Mouse (Mus musculus) stomach, embryonic 15.5 days (tissue): Measurements from ENCODE around the gene Klhl29. TPM values are rescaled to one million over a fixed set of nuclear protein-coding genes. Genes with fewer than 3 reads are reported as not detected.

Experiments
- ATAC-seq: fragments of 200-750 bp; cut with Nextera tagmentation; 2 replicates; pipeline ENCODE4 v1.8.0; 2017; ENCODE audit warnings: low read depth, moderate number of reproducible peaks, moderate TSS enrichment; ENCODE audit not compliant: insufficient read depth, low FRiP score
- H3K27ac ChIP-seq: fragments of 300-500 bp; sonication (generic); 2 replicates; pipeline ENCODE4 v1.5.1; 2015; ENCODE audit warnings: mild to moderate bottlenecking, inconsistent platforms
- H3K27me3 ChIP-seq: fragments of 300-500 bp; sonication (generic); replicated peaks from 2 replicates; pipeline ENCODE4 v1.6.1; 2015; ENCODE audit warnings: inconsistent platforms
- H3K36me3 ChIP-seq: fragments of 300-500 bp; sonication (generic); 2 replicates; pipeline ENCODE4 v1.6.1; 2015; ENCODE audit warnings: inconsistent platforms
- H3K4me1 ChIP-seq: fragments of 300-500 bp; sonication (generic); 2 replicates; pipeline ENCODE4 v1.6.1; 2015; ENCODE audit warnings: inconsistent platforms
- H3K4me2 ChIP-seq: fragments of 300-500 bp; sonication (generic); 2 replicates; pipeline ENCODE4 v1.6.1; 2015; ENCODE audit warnings: mild to moderate bottlenecking, inconsistent platforms
- H3K4me3 ChIP-seq: fragments of 300-500 bp; sonication (generic); replicated peaks from 2 replicates; pipeline ENCODE4 v1.5.1; 2015; ENCODE audit warnings: inconsistent platforms
- H3K9ac ChIP-seq: fragments of 300-500 bp; sonication (generic); 2 replicates; pipeline ENCODE4 v1.6.1; 2015; ENCODE audit warnings: inconsistent platforms
- H3K9me3 ChIP-seq: fragments of 300-500 bp; sonication (generic); 2 replicates; pipeline ENCODE4 v1.6.1; 2016; ENCODE audit warnings: inconsistent platforms
- WGBS: fragments of 180-500 bp; shearing (Covaris S2); methylation state at CpG from one replicate; pipeline ENCODE4 v1.1.7; 2015; 5-methylcytosine and 5-hydroxymethylcytosine counted together
- polyA plus RNA-seq: library from polyadenylated mRNA; unstranded; fragments of >200 nt; fragmentation: Nextera tagmentation; extraction: Ambion mirVana; gene quantifications from 2 replicates; pipeline ENCODE4 v1.2.1, GENCODE M21; 2015

Gene Klhl29
- polyA plus RNA-seq, 1 experiment from 2014 or later, result 1.6 TPM

DNA sequence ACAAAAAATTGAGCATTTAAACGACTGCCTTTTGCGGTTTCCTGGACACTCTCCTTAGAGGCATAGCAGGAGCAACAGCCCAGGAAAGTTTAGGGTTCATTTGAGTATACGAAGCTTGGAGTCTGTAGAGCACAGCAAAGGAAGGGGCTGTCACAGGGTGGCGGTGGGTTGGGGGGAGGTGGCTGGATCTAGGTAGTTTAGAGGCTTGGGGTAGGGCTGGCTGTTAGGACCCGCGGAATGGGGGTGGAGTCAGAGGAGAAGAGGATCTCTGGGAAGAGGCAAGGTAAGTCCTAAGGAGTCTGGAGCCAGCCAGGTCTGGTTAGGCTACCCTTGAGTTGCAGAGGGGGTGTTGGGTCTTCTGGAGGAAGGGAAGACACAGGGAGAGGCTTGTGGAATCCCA is 255.2 kb downstream of the Klhl29 start:
- H3K27ac ChIP-seq, result no peak overlapping the region

DNA sequence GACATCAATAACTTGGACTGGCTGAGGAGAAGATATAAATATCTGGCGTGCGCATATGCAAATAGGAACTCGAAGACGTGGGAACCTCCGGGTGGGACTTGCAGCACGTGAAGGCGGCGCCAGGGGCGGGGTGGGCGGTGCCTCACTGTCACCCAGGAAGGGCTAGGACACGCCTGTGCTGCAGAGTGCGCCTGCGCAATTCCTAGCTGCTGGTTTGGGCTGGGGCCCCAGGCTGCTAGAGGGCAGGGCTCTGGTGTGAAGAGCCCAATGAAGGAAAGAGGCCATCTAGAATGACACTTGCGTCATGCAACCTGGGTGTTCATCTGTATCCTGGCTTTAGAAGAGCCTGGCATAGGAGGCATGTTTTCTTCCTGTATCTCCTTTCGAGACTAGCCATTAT is 255.8 kb downstream of the Klhl29 start:
- H3K27ac ChIP-seq, result no peak overlapping the region

More for the DNA sequence above, 255.2 kb downstream of the Klhl29 start:
- Histone ChIP-seq H3K4me3 (peak overlapping the region; percentile 27), H3K9ac (peak overlapping the region; percentile 6; the same call in 1 of the 2 replicates), H3K36me3 (no peaks in the 10 kb centered on the region), H3K9me3 (no peaks in the 10 kb centered on the region), H3K4me2 (peak overlapping the region; percentile 46), H3K27me3 (no peaks in the 10 kb centered on the region), H3K4me1 (peaks cover 8% of the 10 kb centered on the region; the same call in 1 of the 2 replicates)
- 47% methylated on average over 6 of the region's 6 CpGs for WGBS
- no peak for ATAC-seq

DNA sequence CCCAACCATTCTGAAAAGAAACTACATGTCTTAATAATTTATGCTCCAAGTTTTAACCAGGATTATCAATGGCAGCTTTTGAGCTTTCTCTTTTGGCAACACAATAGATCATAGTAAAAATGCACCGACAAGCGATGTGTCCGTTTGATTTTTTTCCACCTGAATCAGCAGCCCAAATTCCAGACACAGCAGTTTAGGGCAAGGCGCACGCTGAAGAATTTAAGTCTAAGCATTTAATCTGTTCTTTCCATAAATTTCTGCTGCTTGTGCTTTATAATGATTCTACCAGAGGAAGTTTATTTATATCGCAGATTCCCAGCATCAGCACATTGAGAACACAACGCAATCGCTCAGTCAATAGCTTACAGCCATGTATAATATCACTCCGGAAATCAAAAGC is 256.2 kb downstream of the Klhl29 start:
- H3K36me3 ChIP-seq, result no peaks in the 10 kb centered on the region
- ATAC-seq, result 0 out of 2 replicates have a peak, but pooled peaks have one; percentile 6
- H3K9ac ChIP-seq, result no peak overlapping the region
- peak overlapping the region; percentile 27 for H3K4me3 ChIP-seq
- WGBS, result 35% methylated on average over 9 of the region's 9 CpGs
- H3K9me3 ChIP-seq, result no peaks in the 10 kb centered on the region
- H3K27me3 ChIP-seq, result no peaks in the 10 kb centered on the region
- peak overlapping the region; percentile 46 for H3K4me2 ChIP-seq
- peaks cover 8% of the 10 kb centered on the region; the same call in 1 of the 2 replicates for H3K4me1 ChIP-seq
- H3K27ac ChIP-seq, result no peak overlapping the region

More for the DNA sequence above, 255.8 kb downstream of the Klhl29 start:
- Histone ChIP-seq H3K9ac (no peak overlapping the region), H3K4me2 (peak overlapping the region; percentile 46), H3K9me3 (no peaks in the 10 kb centered on the region), H3K36me3 (no peaks in the 10 kb centered on the region), H3K4me1 (peaks cover 8% of the 10 kb centered on the region; the same call in 1 of the 2 replicates), H3K4me3 (peak overlapping the region; percentile 27), H3K27me3 (no peaks in the 10 kb centered on the region)
- peak; percentile 91 for ATAC-seq
- 14% methylated on average over 15 of the region's 15 CpGs for WGBS

DNA sequence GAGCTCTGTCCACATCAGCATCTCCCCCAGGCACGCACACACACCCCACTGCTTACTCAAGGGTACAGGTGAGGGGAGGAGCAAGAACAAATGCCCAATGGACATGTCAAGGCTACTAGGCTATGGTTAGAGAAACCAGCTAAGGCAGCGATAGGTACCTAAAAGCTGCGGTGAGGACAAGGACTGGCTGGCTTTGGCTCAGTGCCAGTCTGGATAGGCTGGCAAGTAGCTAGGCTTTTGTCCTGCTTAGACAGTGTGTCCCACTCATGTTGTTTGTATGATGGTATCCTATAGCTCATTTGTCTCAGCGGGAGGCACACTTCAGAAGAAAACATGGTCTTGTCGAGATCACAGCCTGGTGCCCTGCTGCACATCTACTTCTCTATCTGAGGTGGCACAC is 258.9 kb downstream of the Klhl29 start:
- no peaks in the 10 kb centered on the region for H3K27me3 ChIP-seq
- no peak overlapping the region for H3K4me2 ChIP-seq
- no peak overlapping the region for H3K9ac ChIP-seq
- H3K36me3 ChIP-seq, result no peaks in the 10 kb centered on the region
- H3K9me3 ChIP-seq, result no peaks in the 10 kb centered on the region
- no peak overlapping the region for H3K27ac ChIP-seq
- ATAC-seq, result no peak
- no peaks in the 10 kb centered on the region for H3K4me1 ChIP-seq
- no peak overlapping the region for H3K4me3 ChIP-seq
- WGBS, result 84% methylated on average over 5 of the region's 5 CpGs

DNA sequence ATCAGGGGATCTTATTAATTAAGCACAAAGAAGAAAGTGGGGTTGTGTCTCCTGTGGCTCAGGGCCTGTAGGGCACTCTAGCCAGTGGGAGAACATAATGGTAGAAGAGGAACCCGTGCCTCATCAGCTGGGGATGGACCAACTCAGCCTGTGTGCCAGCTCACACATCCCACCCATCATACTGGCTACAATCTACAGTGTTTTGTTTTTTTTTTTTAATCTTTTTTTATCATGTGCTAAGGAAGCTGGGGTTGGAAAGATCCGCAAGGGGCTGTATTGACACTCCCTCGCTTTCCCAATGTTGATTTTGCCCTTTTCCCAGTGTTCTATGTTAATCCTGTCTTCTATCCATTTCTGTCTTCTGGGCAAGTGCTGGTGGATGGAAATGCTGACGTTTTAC is 260.9 kb downstream of the Klhl29 start:
- Histone ChIP-seq H3K4me1 (no peaks in the 10 kb centered on the region), H3K27me3 (no peaks in the 10 kb centered on the region), H3K36me3 (no peaks in the 10 kb centered on the region), H3K4me3 (no peak overlapping the region), H3K4me2 (no peak overlapping the region), H3K9me3 (no peaks in the 10 kb centered on the region), H3K27ac (no peak overlapping the region), H3K9ac (no peak overlapping the region)
- ATAC-seq, result no peak
- WGBS, result 67% methylated on average over 4 of the region's 4 CpGs

DNA sequence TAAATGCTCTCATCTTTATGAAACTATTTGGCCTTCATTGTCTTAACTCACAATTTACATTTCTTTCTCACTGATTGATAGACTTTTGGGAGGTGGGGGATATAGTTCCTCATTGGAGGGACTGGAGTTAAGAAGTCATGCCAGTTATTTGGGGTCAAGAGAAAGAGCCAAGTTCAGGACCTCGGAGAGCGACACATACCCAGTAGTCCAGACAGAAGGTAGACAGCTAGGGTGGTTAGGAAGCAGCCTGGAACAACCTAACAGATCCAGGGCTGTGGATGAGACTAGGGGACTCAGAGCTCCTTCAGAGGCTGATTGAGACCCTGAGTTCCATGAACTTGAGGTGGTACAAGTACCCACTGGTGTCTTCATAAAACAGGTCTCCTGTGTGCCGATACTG is 264.1 kb downstream of the Klhl29 start:
- 64% methylated on average over 3 of the region's 3 CpGs for WGBS

DNA sequence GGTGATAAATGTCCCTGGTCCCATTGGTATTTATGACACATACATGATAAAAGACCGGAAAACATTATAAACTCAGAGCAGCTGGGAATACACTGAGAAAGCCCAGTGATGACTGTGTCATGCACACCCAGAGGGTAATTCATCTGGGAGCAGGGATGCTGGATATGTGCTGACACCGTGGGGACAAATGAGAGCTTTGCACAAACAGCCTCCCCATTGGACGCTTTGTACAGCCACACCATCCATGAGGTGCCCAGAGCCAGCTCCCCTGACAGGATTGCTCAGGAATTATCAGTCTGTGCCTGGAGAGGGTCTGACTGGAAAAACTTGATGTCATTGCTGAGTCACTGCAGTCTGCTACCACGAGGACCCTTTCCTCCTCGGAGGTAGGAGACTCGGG is 266.9 kb downstream of the Klhl29 start:
- no peaks in the 10 kb centered on the region for H3K9me3 ChIP-seq
- WGBS, result 42% methylated on average over 6 of the region's 6 CpGs
- no peak for ATAC-seq
- H3K4me2 ChIP-seq, result no peak overlapping the region
- no peaks in the 10 kb centered on the region for H3K27me3 ChIP-seq
- no peak overlapping the region for H3K9ac ChIP-seq
- no peaks in the 10 kb centered on the region for H3K36me3 ChIP-seq
- peaks cover 5% of the 10 kb centered on the region; the same call in 1 of the 2 replicates for H3K4me1 ChIP-seq
- H3K4me3 ChIP-seq, result no peak overlapping the region
- H3K27ac ChIP-seq, result no peak overlapping the region

More for the DNA sequence above, 264.1 kb downstream of the Klhl29 start:
- Histone ChIP-seq H3K4me2 (no peak overlapping the region), H3K27me3 (no peaks in the 10 kb centered on the region), H3K4me3 (no peak overlapping the region), H3K9ac (no peak overlapping the region), H3K9me3 (no peaks in the 10 kb centered on the region), H3K27ac (no peak overlapping the region), H3K4me1 (peaks cover 5% of the 10 kb centered on the region; the same call in 1 of the 2 replicates), H3K36me3 (no peaks in the 10 kb centered on the region)
- no peak for ATAC-seq

DNA sequence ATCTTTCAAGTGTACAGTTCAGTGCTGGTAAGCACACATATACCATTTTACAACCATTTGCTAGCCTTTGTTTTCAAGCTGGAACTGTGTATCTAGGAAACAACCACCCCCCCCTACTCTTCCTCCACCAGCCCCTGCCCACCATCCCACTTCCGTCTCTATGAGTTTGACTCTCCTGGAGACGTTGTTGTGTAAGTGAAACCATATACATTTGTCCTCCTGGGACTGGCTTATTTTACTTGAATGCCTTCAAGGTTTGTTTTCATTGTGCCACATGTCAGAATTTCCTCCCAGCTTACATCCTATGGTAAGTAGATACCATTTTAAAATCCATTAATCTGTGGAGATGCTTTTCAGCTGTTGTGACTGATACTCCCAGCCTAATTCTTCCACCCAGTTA is 267.7 kb downstream of the Klhl29 start:
- no peaks in the 10 kb centered on the region for H3K9me3 ChIP-seq
- H3K36me3 ChIP-seq, result no peaks in the 10 kb centered on the region
- no peak overlapping the region for H3K4me2 ChIP-seq
- peaks cover 5% of the 10 kb centered on the region; the same call in 1 of the 2 replicates for H3K4me1 ChIP-seq
- WGBS, result 43% methylated on average over 2 of the region's 2 CpGs
- H3K27me3 ChIP-seq, result no peaks in the 10 kb centered on the region
- no peak overlapping the region for H3K4me3 ChIP-seq
- ATAC-seq, result no peak
- no peak overlapping the region for H3K27ac ChIP-seq
- no peak overlapping the region for H3K9ac ChIP-seq

DNA sequence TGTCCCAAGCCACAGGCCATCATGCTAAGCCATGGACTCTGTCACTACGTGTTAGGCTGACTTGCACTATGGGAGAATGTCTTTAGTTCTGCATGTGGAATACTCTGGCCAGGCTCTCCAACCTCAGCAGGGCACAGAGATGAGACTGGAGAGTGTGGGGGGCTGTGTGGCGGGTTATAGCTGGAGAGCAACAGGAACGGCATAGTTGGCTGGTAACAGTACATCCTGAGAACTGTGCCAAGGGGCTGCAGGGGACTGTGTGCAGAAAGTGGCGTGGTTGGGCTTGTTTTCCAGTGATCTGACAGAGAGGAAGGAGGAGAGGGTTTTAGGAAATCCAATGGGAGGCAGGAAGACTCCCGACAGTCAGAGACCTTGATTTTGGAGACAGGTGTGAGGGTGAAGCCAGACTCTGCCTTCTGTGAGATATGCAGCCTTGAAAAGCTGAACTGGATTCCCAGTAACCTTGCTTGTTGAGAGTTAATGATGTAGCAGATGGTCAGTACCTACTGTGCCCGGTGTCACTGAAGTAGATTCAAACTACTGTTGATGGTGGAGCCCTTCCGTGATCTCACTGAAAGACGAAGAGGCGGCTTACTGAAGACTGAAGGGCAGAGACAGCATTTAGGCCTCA is 270.9 kb downstream of the Klhl29 start:
- no peaks in the 10 kb centered on the region for H3K36me3 ChIP-seq
- H3K4me2 ChIP-seq, result no peak overlapping the region
- H3K4me3 ChIP-seq, result no peak overlapping the region
- no peaks in the 10 kb centered on the region for H3K27me3 ChIP-seq
- peaks cover 5% of the 10 kb centered on the region; the same call in 1 of the 2 replicates for H3K4me1 ChIP-seq
- no peak overlapping the region for H3K27ac ChIP-seq
- 82% methylated on average over 9 of the region's 9 CpGs for WGBS
- no peak for ATAC-seq
- H3K9ac ChIP-seq, result no peak overlapping the region
- no peaks in the 10 kb centered on the region for H3K9me3 ChIP-seq

DNA sequence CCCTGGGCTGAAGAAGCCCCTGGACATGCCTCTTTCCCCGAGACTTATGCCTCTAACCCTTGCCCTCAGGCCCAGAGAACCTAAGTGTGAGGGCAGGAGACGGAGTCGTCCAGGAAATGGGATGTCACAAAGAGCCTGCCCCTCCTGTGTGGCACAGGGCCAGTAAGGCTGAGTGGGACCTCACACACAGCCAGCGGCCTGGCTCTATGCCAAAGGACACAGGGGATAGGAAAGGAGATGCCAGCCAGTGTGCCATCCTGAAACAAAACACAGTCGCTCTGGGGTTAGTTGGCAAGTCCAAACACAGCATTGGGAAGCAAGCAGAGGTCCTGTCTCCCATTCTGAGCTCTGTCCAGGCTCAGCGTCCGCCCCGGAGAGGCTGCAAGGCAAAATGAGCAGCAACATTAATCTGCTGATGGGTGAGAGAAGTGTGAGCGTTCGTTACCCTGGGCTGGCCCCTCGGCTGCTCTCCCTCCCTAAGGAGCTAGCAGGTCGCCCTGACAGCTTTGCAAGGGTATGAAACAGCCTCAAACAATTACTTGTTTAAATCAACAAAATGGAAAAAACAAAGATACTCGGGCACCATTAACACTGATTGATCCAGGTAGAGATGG is 274.0 kb downstream of the Klhl29 start:
- H3K27me3 ChIP-seq, result no peaks in the 10 kb centered on the region
- no peak overlapping the region for H3K4me2 ChIP-seq
- H3K9ac ChIP-seq, result no peak overlapping the region
- no peak overlapping the region for H3K4me3 ChIP-seq
- H3K27ac ChIP-seq, result no peak overlapping the region
- 50% methylated on average over 13 of the region's 13 CpGs for WGBS
- no peaks in the 10 kb centered on the region for H3K36me3 ChIP-seq
- no peaks in the 10 kb centered on the region for H3K9me3 ChIP-seq
- ATAC-seq, result 0 out of 2 replicates have a peak, but pooled peaks have one; percentile 35
- H3K4me1 ChIP-seq, result no peaks in the 10 kb centered on the region

DNA sequence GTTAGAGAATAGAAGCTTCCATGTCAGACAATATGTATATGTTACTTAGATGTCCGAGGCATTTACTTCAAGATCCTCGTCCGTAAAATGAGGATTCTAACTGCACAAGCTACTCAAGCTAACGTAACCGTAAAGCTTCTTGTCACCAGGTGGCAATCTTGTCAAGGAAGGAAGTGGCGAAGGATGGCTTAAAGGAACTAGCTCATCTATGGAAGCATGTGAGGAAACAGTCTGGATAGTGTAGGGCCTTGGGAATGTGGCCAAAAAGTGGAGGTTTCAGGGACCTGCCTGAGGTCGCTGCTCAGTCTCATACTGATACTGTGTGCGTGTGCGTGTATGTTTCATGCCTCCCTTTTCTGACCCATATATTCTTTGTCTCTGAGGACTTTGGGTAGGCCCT is 275.9 kb downstream of the Klhl29 start:
- Histone ChIP-seq H3K4me1 (no peaks in the 10 kb centered on the region), H3K4me2 (no peak overlapping the region), H3K27me3 (no peaks in the 10 kb centered on the region), H3K36me3 (no peaks in the 10 kb centered on the region), H3K4me3 (no peak overlapping the region), H3K9ac (no peak overlapping the region), H3K9me3 (no peaks in the 10 kb centered on the region), H3K27ac (no peak overlapping the region)
- WGBS, result 77% methylated on average over 9 of the region's 9 CpGs
- no peak for ATAC-seq

DNA sequence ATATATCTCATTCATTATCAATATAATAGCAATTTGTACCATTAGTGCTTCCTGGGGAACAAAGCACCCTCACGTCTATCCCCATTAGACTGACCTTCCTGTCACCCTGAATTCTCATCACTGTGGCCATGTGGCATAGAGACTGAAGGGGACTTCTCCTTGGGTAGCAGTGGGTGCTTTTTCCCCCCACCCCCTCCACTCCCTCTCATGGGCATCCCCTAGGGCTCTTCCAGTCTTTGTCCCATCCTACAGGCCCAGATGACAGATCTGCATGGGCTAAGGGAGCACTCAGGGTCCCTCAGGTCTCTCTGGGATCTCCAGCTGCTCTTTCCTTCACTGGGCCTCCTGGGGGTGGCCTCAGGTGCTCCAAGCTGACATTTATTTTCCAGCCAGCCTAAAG is 286.8 kb downstream of the Klhl29 start:
- Histone ChIP-seq H3K27me3 (no peaks in the 10 kb centered on the region), H3K27ac (peak overlapping the region; percentile 14; the same call in 1 of the 2 replicates), H3K36me3 (peaks cover 8% of the 10 kb centered on the region; the same call in 1 of the 2 replicates), H3K4me1 (0 out of 2 replicates have a peak, but pooled peaks cover 5% of the 10 kb centered on the region), H3K4me3 (no peak overlapping the region), H3K9me3 (no peaks in the 10 kb centered on the region), H3K9ac (no peak overlapping the region), H3K4me2 (no peak overlapping the region)
- 49% methylated on average over 1 of the region's 1 CpGs for WGBS
- ATAC-seq, result no peak
